Mouse (Mus musculus): ENCODE measurements around the gene Tgm2. TPM values are rescaled to one million over a fixed set of nuclear protein-coding genes. Genes with fewer than 3 reads are reported as not detected.

Gene Tgm2
- polyA plus RNA-seq, 2 experiments: 6.9 to 12.1 TPM

DNA sequence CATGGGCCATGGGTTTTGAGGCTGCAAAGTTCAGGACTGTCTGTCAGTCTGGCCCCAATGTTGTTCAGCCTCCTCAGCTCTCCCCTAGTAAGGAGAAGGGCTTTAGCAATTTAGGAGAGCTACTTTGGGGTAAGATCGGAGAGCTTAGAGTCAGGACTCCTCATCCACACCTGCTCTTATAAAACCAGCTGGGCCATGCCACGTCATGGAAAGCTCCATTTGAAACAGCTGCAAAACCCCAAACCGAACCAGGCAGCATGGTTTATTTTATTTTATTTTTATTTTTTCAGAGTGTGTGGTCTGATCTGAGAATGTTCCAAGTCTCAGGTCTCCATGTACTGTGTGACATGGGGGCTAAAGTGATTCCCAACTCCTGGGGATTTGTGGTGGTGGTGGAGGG, 46.7 kb downstream of the Tgm2 start:
- peak; percentile 44; the same call in 1 of the 2 replicates for ATAC-seq (ENCODE audit: low FRiP score, low read depth)
- peak; percentile 48 for DNase-seq (ENCODE audit: low spot score)

DNA sequence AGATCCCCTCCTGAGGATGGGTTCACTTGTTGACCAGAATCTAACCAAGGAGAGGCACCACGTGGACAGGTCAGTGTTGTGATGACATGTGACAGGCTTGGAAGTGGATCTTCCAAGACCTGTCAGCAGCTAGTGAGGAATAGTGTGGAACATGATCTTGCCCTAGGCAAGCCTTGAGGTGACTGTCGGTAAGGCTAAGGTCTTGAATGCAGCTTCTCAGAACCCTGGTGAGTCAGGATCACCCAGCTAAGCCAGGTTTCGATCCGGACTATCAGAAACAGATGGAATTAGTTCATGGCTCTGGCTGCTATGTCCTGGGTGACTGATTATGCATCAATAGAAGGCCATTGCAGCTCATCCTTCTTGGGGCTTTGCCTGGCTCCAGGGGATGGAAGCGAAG, 47.5 kb downstream of the Tgm2 start:
- H3K36me3 ChIP-seq (ENCODE audit: control insufficient read depth, insufficient read depth, low read length): no peaks in the 10 kb centered on the region
- ATAC-seq (ENCODE audit: low FRiP score, low read depth) (no peak), DNase-seq (ENCODE audit: low spot score) (no peak)
- no peaks in the 10 kb centered on the region for H3K9me3 ChIP-seq (ENCODE audit: control insufficient read depth, low read length)
- 86% methylated on average over 5 of the region's 5 CpGs for WGBS
- H3K27me3 ChIP-seq (ENCODE audit: control insufficient read depth, insufficient read depth, low read length): no peaks in the 10 kb centered on the region
- no peak overlapping the region for H3K27ac ChIP-seq (replicated peaks; ENCODE audit: low read depth, low read length)
- no peak for TF ChIP-seq POLR2A (IDR thresholded peaks at IDR 0.05; ENCODE audit: borderline replicate concordance, extremely low read depth, insufficient read depth, insufficient read length)
- peaks cover 3% of the 10 kb centered on the region for H3K4me1 ChIP-seq (ENCODE audit: control insufficient read depth, insufficient read depth, low read length)
- H3K9ac ChIP-seq (ENCODE audit: low read depth, low read length, severe bottlenecking): no peak overlapping the region
- no peak overlapping the region for H3K4me2 ChIP-seq (replicated peaks; ENCODE audit: low read depth, low read length, severe bottlenecking)
- no peak overlapping the region for H3K4me3 ChIP-seq (replicated peaks; ENCODE audit: low read length)

More for the DNA sequence above, 46.7 kb downstream of the Tgm2 start:
- Histone ChIP-seq H3K4me2 (replicated peaks; ENCODE audit: low read depth, low read length, severe bottlenecking) (no peak overlapping the region), H3K4me1 (ENCODE audit: control insufficient read depth, insufficient read depth, low read length) (peaks cover 3% of the 10 kb centered on the region), H3K27ac (replicated peaks; ENCODE audit: low read depth, low read length) (no peak overlapping the region), H3K9ac (ENCODE audit: low read depth, low read length, severe bottlenecking) (no peak overlapping the region), H3K9me3 (ENCODE audit: control insufficient read depth, low read length) (no peaks in the 10 kb centered on the region), H3K36me3 (ENCODE audit: control insufficient read depth, insufficient read depth, low read length) (no peaks in the 10 kb centered on the region), H3K4me3 (replicated peaks; ENCODE audit: low read length) (no peak overlapping the region), H3K27me3 (ENCODE audit: control insufficient read depth, insufficient read depth, low read length) (no peaks in the 10 kb centered on the region)
- TF ChIP-seq POLR2A (IDR thresholded peaks at IDR 0.05; ENCODE audit: borderline replicate concordance, extremely low read depth, insufficient read depth, insufficient read length): no peak
- WGBS: 51% methylated on average over 3 of the region's 3 CpGs

DNA sequence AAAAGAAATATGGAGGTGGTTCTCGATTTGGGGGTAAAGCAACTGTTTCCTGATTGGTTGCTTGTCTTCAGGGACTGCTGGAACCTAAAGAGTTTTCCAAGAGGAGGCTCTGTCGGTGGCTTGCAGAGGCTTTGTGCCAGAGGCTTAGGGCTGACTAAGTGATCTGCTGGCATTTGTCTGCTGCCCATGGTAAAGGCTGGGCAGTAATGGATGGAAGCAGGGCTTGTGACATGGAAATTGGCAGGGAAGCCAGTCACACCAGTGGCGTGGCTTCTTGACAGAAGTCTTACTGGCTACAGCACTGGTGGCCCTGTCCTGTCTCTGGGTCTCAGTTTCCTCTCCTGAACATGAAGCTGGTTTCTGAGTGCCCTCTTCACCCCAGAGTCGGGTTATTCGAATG, 49.2 kb downstream of the Tgm2 start:
- no peak overlapping the region for H3K4me3 ChIP-seq (replicated peaks; ENCODE audit: low read length)
- no peaks in the 10 kb centered on the region for H3K27me3 ChIP-seq (ENCODE audit: control insufficient read depth, insufficient read depth, low read length)
- H3K9ac ChIP-seq (ENCODE audit: low read depth, low read length, severe bottlenecking): no peak overlapping the region
- H3K9me3 ChIP-seq (ENCODE audit: control insufficient read depth, low read length): no peaks in the 10 kb centered on the region
- H3K4me1 ChIP-seq (ENCODE audit: control insufficient read depth, insufficient read depth, low read length): peaks cover 5% of the 10 kb centered on the region
- WGBS: 78% methylated on average over 5 of the region's 5 CpGs
- no peaks in the 10 kb centered on the region for H3K36me3 ChIP-seq (ENCODE audit: control insufficient read depth, insufficient read depth, low read length)
- H3K4me2 ChIP-seq (replicated peaks; ENCODE audit: low read depth, low read length, severe bottlenecking): no peak overlapping the region
- no peak for TF ChIP-seq POLR2A (IDR thresholded peaks at IDR 0.05; ENCODE audit: borderline replicate concordance, extremely low read depth, insufficient read depth, insufficient read length)
- no peak overlapping the region for H3K27ac ChIP-seq (replicated peaks; ENCODE audit: low read depth, low read length)
- ATAC-seq (ENCODE audit: low FRiP score, low read depth) (no peak), DNase-seq (ENCODE audit: low spot score) (no peak)

DNA sequence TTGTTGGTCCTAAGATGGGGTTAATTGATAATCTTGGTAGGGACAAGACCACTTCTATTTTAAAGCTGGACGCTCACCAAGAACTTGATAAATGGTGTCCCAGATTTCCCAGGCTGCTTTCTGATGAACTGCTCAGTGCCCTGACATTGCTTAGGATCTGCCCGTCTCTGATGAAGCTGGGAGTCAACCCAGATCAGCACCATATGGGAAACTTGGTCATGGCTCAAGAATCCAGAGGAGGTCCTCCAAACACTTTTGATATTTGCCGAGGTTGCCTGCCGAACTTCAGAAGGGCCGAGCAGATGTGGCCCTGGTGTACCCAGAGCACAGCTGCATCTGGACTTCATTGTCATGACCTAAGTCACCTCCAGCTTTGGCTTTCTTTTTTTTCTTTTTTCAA, 51.4 kb downstream of the Tgm2 start:
- H3K9me3 ChIP-seq (ENCODE audit: control insufficient read depth, low read length): no peaks in the 10 kb centered on the region
- H3K27me3 ChIP-seq (ENCODE audit: control insufficient read depth, insufficient read depth, low read length): no peaks in the 10 kb centered on the region
- 46% methylated on average over 5 of the region's 5 CpGs for WGBS
- H3K4me1 ChIP-seq (ENCODE audit: control insufficient read depth, insufficient read depth, low read length): peaks cover 7% of the 10 kb centered on the region
- TF ChIP-seq POLR2A (IDR thresholded peaks at IDR 0.05; ENCODE audit: borderline replicate concordance, extremely low read depth, insufficient read depth, insufficient read length): no peak
- no peak overlapping the region for H3K9ac ChIP-seq (ENCODE audit: low read depth, low read length, severe bottlenecking)
- ATAC-seq (ENCODE audit: low FRiP score, low read depth) (no peak), DNase-seq (ENCODE audit: low spot score) (peak; percentile 21)
- no peak overlapping the region for H3K4me3 ChIP-seq (replicated peaks; ENCODE audit: low read length)
- H3K4me2 ChIP-seq (replicated peaks; ENCODE audit: low read depth, low read length, severe bottlenecking): no peak overlapping the region
- no peaks in the 10 kb centered on the region for H3K36me3 ChIP-seq (ENCODE audit: control insufficient read depth, insufficient read depth, low read length)
- H3K27ac ChIP-seq (replicated peaks; ENCODE audit: low read depth, low read length): no peak overlapping the region

DNA sequence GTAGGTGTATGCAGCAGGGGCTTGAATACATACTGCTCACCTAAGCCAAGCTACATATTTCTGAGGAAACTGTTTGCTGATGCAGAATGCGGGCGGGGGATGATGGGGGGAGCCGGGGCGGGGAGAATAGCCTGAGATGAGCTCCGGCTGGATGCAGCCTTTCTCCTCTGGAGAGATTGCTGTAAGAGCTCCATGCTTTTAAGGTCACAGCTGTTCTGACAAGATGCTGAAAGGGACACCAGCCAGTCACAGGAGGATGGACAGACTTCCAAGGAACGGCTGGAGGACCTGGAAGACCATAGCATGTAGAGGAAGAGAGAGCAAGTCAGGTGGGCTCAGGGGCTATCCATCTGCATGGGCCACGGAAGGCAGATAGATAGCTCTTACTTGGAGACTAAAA, 51.9 kb downstream of the Tgm2 start:
- H3K9ac ChIP-seq (ENCODE audit: low read depth, low read length, severe bottlenecking): no peak overlapping the region
- ATAC-seq (ENCODE audit: low FRiP score, low read depth) (no peak), DNase-seq (ENCODE audit: low spot score) (no peak)
- H3K4me1 ChIP-seq (ENCODE audit: control insufficient read depth, insufficient read depth, low read length): peaks cover 5% of the 10 kb centered on the region; the same call in 1 of the 2 replicates
- no peak overlapping the region for H3K4me3 ChIP-seq (replicated peaks; ENCODE audit: low read length)
- no peak overlapping the region for H3K27ac ChIP-seq (replicated peaks; ENCODE audit: low read depth, low read length)
- H3K36me3 ChIP-seq (ENCODE audit: control insufficient read depth, insufficient read depth, low read length): no peaks in the 10 kb centered on the region
- WGBS: 80% methylated on average over 7 of the region's 7 CpGs
- no peak for TF ChIP-seq POLR2A (IDR thresholded peaks at IDR 0.05; ENCODE audit: borderline replicate concordance, extremely low read depth, insufficient read depth, insufficient read length)
- no peaks in the 10 kb centered on the region for H3K9me3 ChIP-seq (ENCODE audit: control insufficient read depth, low read length)
- H3K4me2 ChIP-seq (replicated peaks; ENCODE audit: low read depth, low read length, severe bottlenecking): no peak overlapping the region
- no peaks in the 10 kb centered on the region for H3K27me3 ChIP-seq (ENCODE audit: control insufficient read depth, insufficient read depth, low read length)

DNA sequence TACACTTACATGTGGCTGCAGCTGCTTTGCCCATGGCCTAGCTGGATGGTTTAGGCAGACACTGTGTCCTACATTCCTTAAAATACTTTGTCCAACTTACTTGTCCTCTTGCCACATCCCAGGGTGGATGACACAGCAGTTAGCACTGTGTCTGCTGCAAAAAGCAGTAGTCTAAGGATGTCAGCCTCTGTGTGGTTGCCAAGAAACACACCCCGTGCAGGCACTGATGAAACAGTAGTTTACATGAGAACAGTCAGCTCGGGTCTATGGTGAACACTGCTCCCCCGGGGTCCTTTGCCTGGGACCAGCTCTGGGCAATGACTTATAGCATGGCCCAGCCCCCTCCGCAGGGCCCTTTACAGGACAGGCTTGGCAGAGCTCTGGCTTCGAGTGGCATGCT, 52.9 kb downstream of the Tgm2 start:
- Histone ChIP-seq H3K9ac (ENCODE audit: low read depth, low read length, severe bottlenecking) (no peak overlapping the region), H3K4me1 (ENCODE audit: control insufficient read depth, insufficient read depth, low read length) (peaks cover 5% of the 10 kb centered on the region; the same call in 1 of the 2 replicates), H3K27ac (replicated peaks; ENCODE audit: low read depth, low read length) (no peak overlapping the region), H3K36me3 (ENCODE audit: control insufficient read depth, insufficient read depth, low read length) (no peaks in the 10 kb centered on the region), H3K27me3 (ENCODE audit: control insufficient read depth, insufficient read depth, low read length) (no peaks in the 10 kb centered on the region), H3K4me3 (replicated peaks; ENCODE audit: low read length) (no peak overlapping the region), H3K4me2 (replicated peaks; ENCODE audit: low read depth, low read length, severe bottlenecking) (no peak overlapping the region), H3K9me3 (ENCODE audit: control insufficient read depth, low read length) (no peaks in the 10 kb centered on the region)
- no peak for TF ChIP-seq POLR2A (IDR thresholded peaks at IDR 0.05; ENCODE audit: borderline replicate concordance, extremely low read depth, insufficient read depth, insufficient read length)
- DNase-seq (ENCODE audit: low spot score) (no peak), ATAC-seq (ENCODE audit: low FRiP score, low read depth) (no peak)
- 57% methylated on average over 5 of the region's 5 CpGs for WGBS
